Mouse (Mus musculus) adrenal gland, adult (tissue): ENCODE data around the gene Mettl7b.
"Not testable (repeated sequence)": the region's sequence is repeated elsewhere in the genome, so short reads cannot be mapped to it uniquely, and the experiment has no call there.

ENCODE experiments used
- DNase-seq, 2 experiments: peaks; one replicate each; pipeline ENCODE4 v3.0.0; 2022 to 2023; ENCODE audit warnings: low spot score in 1 of 2; ENCODE audit not compliant: inconsistent age in 2 of 2

Gene Mettl7b

DNA sequence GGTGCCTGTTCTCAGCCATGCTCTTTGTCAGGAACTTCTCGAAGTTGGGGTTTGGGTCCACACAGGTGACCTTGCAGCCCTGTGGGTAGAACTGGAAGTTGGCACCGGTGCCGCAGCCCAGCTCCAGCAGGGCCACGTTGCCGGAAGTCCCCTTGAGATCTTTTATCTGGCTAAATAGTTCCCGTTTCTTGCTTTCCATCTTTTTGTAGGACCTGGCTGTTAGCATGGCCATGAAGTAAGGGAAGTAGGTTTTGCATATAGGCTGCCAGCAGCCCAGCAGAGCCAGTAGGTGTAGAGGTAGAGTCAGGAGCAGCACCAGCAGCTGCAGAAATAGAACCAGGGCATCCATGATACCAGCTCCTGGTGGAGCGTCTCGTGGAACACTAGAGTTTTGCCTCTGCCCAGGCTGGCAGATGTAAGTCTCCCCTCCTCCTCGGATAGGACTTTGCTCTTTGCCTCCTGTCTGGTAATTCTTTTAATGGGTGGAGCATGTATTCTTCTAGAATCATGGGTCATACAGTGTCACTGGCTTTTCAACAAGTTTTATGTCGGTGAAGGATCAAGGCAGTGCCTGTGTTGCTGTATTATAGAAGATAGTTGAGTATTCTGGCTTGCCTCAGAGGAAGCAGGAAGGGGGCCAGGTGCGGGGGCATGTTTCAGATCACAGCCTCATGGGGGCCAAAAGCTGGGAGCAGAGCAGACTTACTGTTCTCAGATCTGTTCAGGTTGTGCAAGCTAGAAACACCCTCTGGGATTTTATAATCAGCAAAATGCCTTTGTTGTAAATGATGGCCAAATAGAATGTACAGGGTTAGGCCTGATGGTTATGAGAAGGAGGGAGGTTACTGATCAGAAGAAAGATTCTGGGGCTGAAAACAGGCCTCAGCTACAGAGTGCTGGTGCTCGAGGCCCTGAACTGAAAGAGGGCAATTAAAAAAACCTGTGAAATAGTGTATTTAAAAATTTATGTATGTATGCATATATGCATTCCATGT lies at the start of gene Mettl7b:
Gene Mettl7b (minus strand): TSS at position 399 of the 995 bp plus-strand sequence.
- DNase-seq, result no peak

DNA sequence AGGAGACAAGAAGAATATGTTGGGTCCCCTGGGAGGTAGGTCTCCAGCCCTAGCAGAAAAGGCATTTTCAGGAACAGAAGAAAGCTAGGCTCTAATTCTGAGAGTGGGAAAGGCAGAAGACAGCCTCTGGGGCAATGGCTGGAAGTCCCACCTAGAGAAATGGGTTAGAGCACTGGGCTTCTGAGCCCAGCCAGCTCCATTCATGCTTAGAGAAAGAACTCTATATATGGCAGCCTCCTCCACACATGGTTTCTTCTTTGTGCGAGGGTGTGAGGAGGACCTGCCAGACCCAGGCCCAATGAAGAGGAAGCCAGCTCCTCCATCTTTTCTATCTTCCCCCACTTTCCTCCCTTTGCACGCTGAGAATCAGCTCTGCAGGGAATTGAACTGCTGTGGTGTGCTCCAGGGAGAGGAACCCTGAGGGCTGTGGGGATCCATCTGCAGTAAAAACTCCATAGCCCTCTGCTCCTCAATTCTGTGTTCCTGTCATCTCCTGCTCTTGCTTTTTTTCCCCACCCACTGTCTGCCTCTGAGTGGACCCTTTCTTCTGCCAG lies 49.6 kb upstream of the Mettl7b start, which contains the start of gene Olfr763:
Gene Olfr763 (plus strand): TSS at position 504 of the 554 bp plus-strand sequence.
- DNase-seq, result no peak

DNA sequence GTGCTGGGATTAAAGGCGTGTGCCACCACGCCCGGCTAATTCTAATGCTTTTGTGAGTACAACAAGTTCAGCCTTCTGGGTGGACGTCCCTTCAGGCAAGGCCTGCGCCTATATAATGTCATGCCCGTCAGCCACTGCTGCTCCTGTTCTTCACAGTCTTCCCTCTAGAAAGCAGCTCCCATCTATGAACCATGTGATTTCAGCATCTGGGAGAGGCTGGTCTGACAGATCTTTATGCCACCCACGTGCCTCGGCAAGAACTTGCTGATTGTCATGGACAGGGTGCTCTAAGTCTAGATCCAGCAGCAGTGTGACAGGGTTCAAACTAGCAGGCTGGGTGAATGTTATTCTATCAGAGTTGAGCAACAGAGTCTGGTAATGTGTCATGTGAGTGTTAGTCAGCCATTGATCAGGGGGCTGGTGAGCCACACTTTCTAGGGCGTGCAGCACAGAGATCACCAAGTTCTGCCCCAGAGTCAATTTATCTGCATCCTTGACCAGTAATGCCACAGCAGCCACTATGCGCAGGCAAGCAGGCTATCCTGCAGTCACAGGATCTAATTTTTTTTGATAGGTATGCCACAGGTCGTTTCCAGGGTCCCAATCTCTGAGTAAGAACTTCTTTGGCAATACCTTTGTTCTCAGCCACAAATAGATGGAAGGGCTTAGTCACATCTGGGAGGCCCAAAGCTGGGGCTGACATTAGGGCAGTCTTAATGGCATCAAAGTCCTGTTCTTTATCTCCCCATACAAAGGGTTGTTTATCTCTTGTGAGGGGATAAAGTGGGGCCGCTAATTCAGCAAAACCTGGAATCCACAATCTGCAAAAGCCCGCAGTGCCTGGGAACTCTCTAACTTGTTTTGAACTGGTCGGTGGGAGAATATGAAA lies 43.5 kb upstream of the Mettl7b start:
- peak in 1 of 2 experiments; percentile 26 for DNase-seq

- no peak for DNase-seq
Observed at GRCm38 (mm10) chr10:128996523-128997040, 35.8 kb upstream of the Mettl7b start.

DNA sequence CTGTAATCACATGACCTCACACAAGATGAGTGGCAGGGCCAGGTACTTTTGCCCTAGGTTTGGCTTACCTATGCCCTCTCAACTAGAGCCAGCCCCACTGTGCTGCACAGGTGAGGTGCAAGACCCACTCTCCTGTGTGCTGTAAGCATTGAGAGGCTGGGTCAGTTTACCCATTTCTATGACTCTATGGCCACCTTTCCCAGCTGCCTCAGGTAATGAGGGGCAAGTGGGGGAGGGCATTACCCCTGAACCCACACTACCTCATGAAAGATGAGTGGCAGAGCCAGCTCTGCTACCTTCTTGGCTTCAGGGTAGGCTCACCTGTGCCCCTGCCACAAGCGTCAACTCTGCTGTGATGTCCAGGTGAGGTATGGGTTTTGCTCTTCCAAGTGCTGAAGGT lies 35.0 kb upstream of the Mettl7b start:
- DNase-seq, result no peak

- no peak for DNase-seq
Observed at GRCm38 (mm10) chr10:128990994-128991393, 30.2 kb upstream of the Mettl7b start.

- not testable (repeated sequence) for DNase-seq
Observed at GRCm38 (mm10) chr10:128990129-128990850, 29.5 kb upstream of the Mettl7b start.

DNA sequence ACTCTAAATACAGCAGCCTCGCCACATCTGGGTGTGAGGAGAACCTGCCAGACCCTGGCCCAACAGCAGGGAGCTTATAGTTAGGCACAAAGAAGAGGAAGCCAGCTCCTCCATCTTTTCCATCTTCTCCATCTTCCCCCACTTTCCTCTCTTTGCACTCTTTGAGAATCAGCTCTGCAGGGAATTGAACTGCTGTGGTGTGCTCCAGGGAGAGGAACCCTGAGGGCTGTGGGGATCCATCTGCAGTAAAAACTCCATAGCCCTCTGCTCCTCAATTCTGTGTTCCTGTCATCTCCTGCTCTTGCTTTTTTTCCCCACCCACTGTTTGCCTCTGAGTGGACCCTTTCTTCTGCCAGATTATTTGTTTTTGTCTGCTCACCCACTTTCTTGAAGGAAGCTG lies 28.3 kb upstream of the Mettl7b start, which contains the start of gene Olfr9:
Gene Olfr9 (plus strand): TSS at position 301 of the 400 bp plus-strand sequence.
- DNase-seq, result not testable (repeated sequence)

GRCm38 (mm10) chr10:128980644-128981365 lies 20.0 kb upstream of the Mettl7b start:
- no peak for DNase-seq

DNA sequence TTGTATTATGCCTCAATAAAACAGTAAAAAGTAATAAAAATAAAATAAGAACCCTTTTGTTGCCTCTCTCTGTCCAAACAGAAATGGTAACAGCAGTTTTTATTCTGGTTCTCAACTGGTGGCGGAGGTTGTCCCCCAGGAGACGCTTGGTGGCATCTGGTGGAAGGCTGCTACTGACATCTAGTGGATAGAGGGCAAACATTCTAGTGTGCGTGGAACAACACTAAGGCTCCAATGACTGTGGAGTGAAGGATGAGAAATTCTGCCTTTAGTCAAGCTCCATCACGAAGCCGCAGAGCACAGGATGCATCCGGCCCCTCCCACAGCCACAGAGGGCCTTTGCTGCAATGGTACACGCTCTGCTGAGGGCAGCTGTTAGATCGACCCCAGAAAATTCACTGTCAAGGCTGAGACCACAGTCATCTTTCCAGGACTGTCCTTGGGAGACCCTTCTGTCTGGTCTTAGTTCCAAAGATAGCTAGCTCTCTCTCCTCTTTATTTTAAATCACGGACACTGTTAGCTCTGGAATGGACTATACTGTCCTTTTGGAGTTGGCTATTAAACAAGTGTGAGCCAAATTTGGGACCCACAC lies 16.8 kb upstream of the Mettl7b start:
- peak; percentile 48 to 76 for DNase-seq

DNA sequence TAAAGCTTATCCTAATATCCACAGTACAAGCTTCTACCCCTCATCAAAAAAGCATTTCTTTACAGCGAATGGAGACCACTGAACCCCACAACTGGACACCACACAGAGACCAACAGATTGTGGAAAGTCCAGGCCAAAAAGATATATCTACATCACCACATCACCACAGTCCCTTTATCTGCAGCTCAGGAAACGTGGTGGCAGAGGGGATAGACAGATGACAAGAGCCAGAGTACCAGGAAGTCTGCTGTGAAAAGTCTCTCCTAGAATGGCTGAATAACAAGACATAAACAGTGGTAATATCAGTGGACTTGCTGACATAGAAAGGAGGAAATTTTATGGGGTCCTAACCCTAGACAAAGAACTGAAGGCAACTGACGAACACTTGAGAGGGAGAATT lies 15.6 kb upstream of the Mettl7b start:
- DNase-seq, result no peak

DNA sequence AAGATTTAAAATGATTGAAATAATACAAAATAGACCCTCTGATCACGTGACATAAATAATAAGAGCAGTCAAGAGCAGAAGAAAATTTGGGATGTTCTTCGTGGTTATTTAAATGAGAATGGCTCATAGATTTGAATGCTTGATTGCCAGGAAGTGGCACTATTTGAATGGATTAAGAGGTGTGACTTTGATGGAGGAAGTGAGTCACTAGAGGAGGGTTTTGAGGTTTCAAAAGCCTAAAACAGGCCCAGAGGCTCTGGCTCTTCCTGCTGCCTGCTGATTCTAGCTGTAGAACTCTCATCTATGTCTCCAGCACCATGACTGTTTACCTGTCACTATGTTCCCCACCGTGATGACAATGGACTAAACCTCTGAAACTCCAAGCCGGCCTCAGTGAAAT lies 12.1 kb upstream of the Mettl7b start:
- no peak for DNase-seq

GRCm38 (mm10) chr10:128970740-128971250 lies 10.0 kb upstream of the Mettl7b start:
- no peak for DNase-seq

DNA sequence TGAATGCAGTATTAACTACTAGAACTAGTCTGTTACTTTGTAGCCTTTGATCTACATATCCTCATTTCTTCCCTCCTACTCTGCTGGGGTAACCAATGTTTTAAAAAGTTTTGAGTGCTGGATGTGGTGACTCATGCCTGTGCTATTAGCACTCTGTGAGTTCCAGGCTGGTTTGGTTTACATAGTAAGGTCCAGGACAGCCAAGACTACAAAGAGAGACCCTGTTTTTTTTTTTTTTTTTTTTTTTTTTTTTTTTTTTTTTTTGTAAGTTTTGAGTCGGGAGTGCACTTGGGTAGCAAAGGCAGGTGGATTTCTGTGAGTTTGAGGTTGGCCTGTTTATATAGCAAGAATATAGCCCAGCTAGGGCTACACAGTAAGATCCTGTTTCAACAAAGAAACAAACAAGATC lies 7.6 kb upstream of the Mettl7b start:
- no peak for DNase-seq

DNA sequence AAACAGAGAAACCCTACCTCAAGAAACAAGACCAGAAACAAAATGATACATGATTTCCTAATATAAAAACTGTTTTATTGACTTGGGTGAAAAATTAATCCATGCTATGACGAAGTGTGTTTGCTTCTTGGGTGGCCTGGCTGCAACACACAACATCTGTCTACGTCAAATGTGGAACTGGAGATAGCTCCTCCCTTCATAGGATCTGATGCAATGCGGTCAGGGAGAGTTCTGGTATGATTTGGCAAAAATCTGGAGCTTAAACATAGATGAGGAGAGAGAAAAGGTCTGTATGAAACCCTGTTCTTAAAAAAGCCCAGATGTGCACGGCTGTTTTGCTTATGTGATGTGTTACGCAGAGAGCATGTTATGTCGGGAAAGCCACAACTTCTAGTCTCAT lies 5.1 kb upstream of the Mettl7b start:
- DNase-seq, result no peak

DNA sequence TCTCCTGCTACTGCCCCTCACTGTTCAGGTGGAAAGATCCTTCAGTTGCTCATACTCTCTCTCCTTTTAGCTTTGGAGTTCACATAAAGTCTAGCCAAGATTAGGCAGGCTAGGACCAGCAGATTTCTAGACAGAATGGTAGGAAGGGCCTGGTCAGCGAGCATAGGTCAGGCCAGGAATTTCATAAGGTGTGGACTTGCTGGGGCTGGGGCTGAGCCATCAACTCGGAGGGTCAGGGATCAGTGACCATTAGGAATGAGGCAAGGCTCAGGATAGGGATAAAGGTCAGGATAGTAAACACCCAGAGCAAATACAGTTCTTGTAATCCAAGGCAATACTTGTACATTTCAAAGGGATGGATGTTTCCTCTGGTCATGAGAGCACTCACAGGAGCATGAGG lies 4.2 kb upstream of the Mettl7b start:
- DNase-seq, result no peak

- no peak for DNase-seq
Observed at GRCm38 (mm10) chr10:128960142-128960541, 646 bp downstream of the Mettl7b start.

DNA sequence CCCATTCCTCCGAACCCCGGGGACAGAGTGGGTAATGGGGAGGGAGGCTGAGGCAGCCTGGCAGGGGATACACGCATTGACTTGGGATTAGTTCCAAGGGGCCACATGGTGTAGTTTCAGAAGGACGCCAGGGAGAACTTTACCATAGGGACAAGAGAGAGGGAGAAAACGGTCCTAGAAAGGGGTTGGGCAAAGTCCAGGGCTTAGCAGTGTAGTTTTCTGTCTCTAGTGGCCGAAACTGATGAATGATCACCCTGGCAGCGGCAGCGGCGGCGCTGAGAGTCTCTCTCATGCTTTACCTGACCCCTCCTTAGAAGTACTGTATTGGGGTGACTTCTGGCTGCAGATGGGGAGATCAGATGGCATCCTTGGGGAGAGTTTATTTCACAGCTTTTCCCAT lies 2.4 kb downstream of the Mettl7b start:
- no peak for DNase-seq
